Mouse (Mus musculus) intestine, postnatal 0 days (tissue): Measurements from ENCODE around the gene Mpp1. TPM values are rescaled to one million over a fixed set of nuclear protein-coding genes. Genes with fewer than 3 reads are reported as not detected.
A peak's percentile ranks its signal among the peaks of the same experiment; 100 is the strongest.

Experiments used
- ATAC-seq: fragments of 200-750 bp; cut with Nextera tagmentation; 2 replicates; pipeline ENCODE4 v1.8.0; 2017; ENCODE audit warnings: mild to moderate bottlenecking, moderate TSS enrichment, moderate library complexity
- H3K27ac ChIP-seq: fragments of 300-500 bp; sonication (generic); 2 replicates; pipeline ENCODE4 v1.5.1; 2014; ENCODE audit warnings: mild to moderate bottlenecking, low read depth, low read length, moderate library complexity
- H3K27me3 ChIP-seq: fragments of 300-500 bp; sonication (generic); replicated peaks from 2 replicates; pipeline ENCODE4 v1.6.1; 2014; ENCODE audit warnings: low read length, mixed read lengths; ENCODE audit not compliant: control insufficient read depth, insufficient read depth
- H3K36me3 ChIP-seq: fragments of 300-500 bp; sonication (generic); 2 replicates; pipeline ENCODE4 v1.6.1; 2014; ENCODE audit warnings: mild to moderate bottlenecking, moderate library complexity; ENCODE audit not compliant: control insufficient read depth, insufficient read depth
- H3K4me1 ChIP-seq: fragments of 300-500 bp; sonication (generic); replicated peaks from 2 replicates; pipeline ENCODE4 v1.6.1; 2014; ENCODE audit warnings: antibody characterized with exemption, low read length, mixed read lengths; ENCODE audit not compliant: control insufficient read depth, insufficient read depth
- H3K4me2 ChIP-seq: fragments of 300-500 bp; sonication (generic); replicated peaks from 2 replicates; pipeline ENCODE4 v1.6.1; 2014; ENCODE audit warnings: low read depth, mild to moderate bottlenecking, moderate library complexity
- H3K4me3 ChIP-seq: fragments of 300-500 bp; sonication (generic); 2 replicates; pipeline ENCODE4 v1.5.1; 2014; ENCODE audit warnings: low read depth, low read length
- H3K9ac ChIP-seq: fragments of 300-500 bp; sonication (generic); 2 replicates; pipeline ENCODE4 v1.6.1; 2014; ENCODE audit warnings: mild to moderate bottlenecking, low read depth, low read length
- H3K9me3 ChIP-seq: fragments of 300-500 bp; sonication (generic); 2 replicates; pipeline ENCODE4 v1.6.1; 2016; ENCODE audit warnings: mixed run types; ENCODE audit not compliant: control insufficient read depth
- CTCF ChIP-seq: sonication (generic); IDR thresholded peaks from 2 replicates; pipeline ENCODE4 v1.5.1; 2016; ENCODE audit warnings: low read depth, mild to moderate bottlenecking, control low read depth, antibody characterized with exemption, moderate library complexity
- WGBS: fragments of 180-500 bp; shearing (Covaris S2); extraction: QIAGEN DNeasy Blood & Tissue Kit; methylation state at CpG from one replicate; pipeline ENCODE4 v1.1.7; 2014; 5-methylcytosine and 5-hydroxymethylcytosine counted together
- polyA plus RNA-seq: library from polyadenylated mRNA; unstranded; fragments of >200 nt; fragmentation: Nextera tagmentation; extraction: Ambion mirVana; gene quantifications from 2 replicates; pipeline ENCODE4 v1.2.1, GENCODE M21; 2015

Mpp1 gene
- polyA plus RNA-seq, 1 experiment from 2014 or later = 262 TPM

- H3K9me3 ChIP-seq = no peaks in the 10 kb centered on the region
- ATAC-seq = no peak
- H3K9ac ChIP-seq = no peak overlapping the region
- H3K4me3 ChIP-seq = no peak overlapping the region
- no peaks in the 10 kb centered on the region for H3K27me3 ChIP-seq
- 94% methylated on average over 2 of the region's 2 CpGs for WGBS
- no peak overlapping the region for H3K4me2 ChIP-seq
- H3K4me1 ChIP-seq = no peaks in the 10 kb centered on the region
- H3K27ac ChIP-seq = no peak overlapping the region
- H3K36me3 ChIP-seq = no peaks in the 10 kb centered on the region
- TF ChIP-seq CTCF = no peak
These were observed 7.4 kb upstream of the Mpp1 start for GRCm38 (mm10) chrX:75138182-75138581.

GRCm38 (mm10) chrX:75137729-75138128, 6.9 kb upstream of the Mpp1 start:
- Histone ChIP-seq H3K4me3 (no peak overlapping the region), H3K9me3 (no peaks in the 10 kb centered on the region), H3K27me3 (no peaks in the 10 kb centered on the region), H3K36me3 (no peaks in the 10 kb centered on the region), H3K27ac (no peak overlapping the region), H3K4me1 (no peaks in the 10 kb centered on the region), H3K4me2 (no peak overlapping the region), H3K9ac (no peak overlapping the region)
- TF ChIP-seq CTCF = no peak
- WGBS = 71% methylated on average over 2 of the region's 2 CpGs
- ATAC-seq = peak; percentile 46; the same call in 1 of the 2 replicates

GRCm38 (mm10) chrX:75136938-75137337, 6.1 kb upstream of the Mpp1 start:
- ATAC-seq = peak; percentile 91
- no peak overlapping the region for H3K4me3 ChIP-seq
- no peak overlapping the region for H3K4me2 ChIP-seq
- TF ChIP-seq CTCF = no peak
- H3K9me3 ChIP-seq = no peaks in the 10 kb centered on the region
- peak overlapping the region; percentile 50; the same call in 1 of the 2 replicates for H3K27ac ChIP-seq
- H3K27me3 ChIP-seq = no peaks in the 10 kb centered on the region
- no peaks in the 10 kb centered on the region for H3K4me1 ChIP-seq
- H3K9ac ChIP-seq = no peak overlapping the region
- no peaks in the 10 kb centered on the region for H3K36me3 ChIP-seq

GRCm38 (mm10) chrX:75129474-75129873, 1.3 kb downstream of the Mpp1 start:
- Histone ChIP-seq H3K9ac (no peak overlapping the region), H3K9me3 (no peaks in the 10 kb centered on the region), H3K27me3 (no peaks in the 10 kb centered on the region), H3K36me3 (no peaks in the 10 kb centered on the region), H3K4me1 (no peaks in the 10 kb centered on the region), H3K4me3 (peak overlapping the region; percentile 54), H3K27ac (no peak overlapping the region), H3K4me2 (peak overlapping the region; percentile 57)
- ATAC-seq = no peak
- 31% methylated on average over 2 of the region's 2 CpGs for WGBS
- no peak for TF ChIP-seq CTCF

- Histone ChIP-seq H3K4me1 (no peaks in the 10 kb centered on the region), H3K9me3 (no peaks in the 10 kb centered on the region), H3K36me3 (no peaks in the 10 kb centered on the region), H3K9ac (no peak overlapping the region), H3K27me3 (no peaks in the 10 kb centered on the region), H3K4me3 (no peak overlapping the region), H3K27ac (peak overlapping the region; percentile 42; the same call in 1 of the 2 replicates), H3K4me2 (peak overlapping the region; percentile 57)
- peak; percentile 46 for ATAC-seq
- no peak for TF ChIP-seq CTCF
These were observed 2.4 kb downstream of the Mpp1 start for GRCm38 (mm10) chrX:75128333-75128980.

GRCm38 (mm10) chrX:75126893-75127292, 3.9 kb downstream of the Mpp1 start:
- H3K36me3 ChIP-seq = peaks cover 7% of the 10 kb centered on the region; the same call in 1 of the 2 replicates
- H3K4me1 ChIP-seq = no peaks in the 10 kb centered on the region
- no peak for TF ChIP-seq CTCF
- no peaks in the 10 kb centered on the region for H3K9me3 ChIP-seq
- no peak for ATAC-seq
- H3K9ac ChIP-seq = no peak overlapping the region
- no peaks in the 10 kb centered on the region for H3K27me3 ChIP-seq
- H3K4me3 ChIP-seq = no peak overlapping the region
- H3K4me2 ChIP-seq = peak overlapping the region; percentile 57; the same call in 1 of the 2 replicates
- no peak overlapping the region for H3K27ac ChIP-seq

- WGBS = 54% methylated on average over 3 of the region's 3 CpGs
- Histone ChIP-seq H3K4me2 (no peak overlapping the region), H3K4me3 (no peak overlapping the region), H3K36me3 (peaks cover 9% of the 10 kb centered on the region; the same call in 1 of the 2 replicates), H3K27me3 (no peaks in the 10 kb centered on the region), H3K9ac (no peak overlapping the region), H3K27ac (no peak overlapping the region), H3K4me1 (no peaks in the 10 kb centered on the region), H3K9me3 (no peaks in the 10 kb centered on the region)
- no peak for TF ChIP-seq CTCF
- peak; percentile 34; the same call in 1 of the 2 replicates for ATAC-seq
These were observed 5.2 kb downstream of the Mpp1 start for GRCm38 (mm10) chrX:75125606-75126005.
